Comparison of ENCODE assay signal across 25 mouse cellular contexts in the genomic region with DNA sequence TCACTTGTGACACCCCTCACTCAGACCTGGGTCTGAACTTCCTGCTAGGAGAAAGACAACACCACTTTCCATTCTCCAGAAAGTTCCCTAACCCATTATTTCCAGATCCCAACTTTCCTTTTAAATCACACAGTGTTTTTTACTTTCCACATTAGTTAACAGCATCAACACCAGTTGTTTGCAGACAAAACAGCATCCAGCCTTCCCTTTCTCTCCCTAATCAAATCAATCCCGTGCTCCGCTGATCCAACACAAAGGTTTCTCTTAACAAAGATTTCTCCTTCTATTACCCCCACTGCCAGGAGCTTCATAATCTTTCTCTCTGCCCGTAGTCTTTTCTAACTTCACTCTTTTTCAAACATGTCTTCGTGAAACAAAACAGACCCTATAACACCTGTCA. TPM values are rescaled to one million over a fixed set of nuclear protein-coding genes. Genes with fewer than 3 reads are reported as not detected.
"Had no signal": no experiment of that assay in that cellular context is flagged by ENCODE, and none has a peak within 500 bp of the region (broad histone marks: within the 10 kb centered on the region; RNA-seq: fewer than 3 reads in every experiment).

No protein-coding gene starts in this region.

- DNase-seq: kidney, adult 18-20 months; kidney, adult 9 months; kidney, postnatal 25 days; layer of hippocampus, adult 9-11 months; liver, embryonic 13.5 days; lung, adult 2 months; lung, postnatal 14 days; lung, postnatal 4 days; right cerebral cortex, postnatal 25 days; spleen, adult 18-20 months; thymus, adult 18-20 months; thymus, postnatal 36 days had no signal

- H3K9me3 ChIP-seq: liver, embryonic 13.5 days; midbrain, embryonic 12.5 days; midbrain, embryonic 15.5 days; neural tube, embryonic 13.5 days; stomach, embryonic 15.5 days had no signal

- H3K4me3 ChIP-seq: layer of hippocampus, adult 2 months; liver, embryonic 13.5 days; midbrain, embryonic 12.5 days; midbrain, embryonic 15.5 days; myocyte; neural tube, embryonic 13.5 days; stomach, embryonic 15.5 days had no signal

- H3K27me3 ChIP-seq: liver, embryonic 13.5 days; midbrain, embryonic 12.5 days; midbrain, embryonic 15.5 days; neural tube, embryonic 13.5 days; stomach, embryonic 15.5 days had no signal

- H3K27ac ChIP-seq: layer of hippocampus, adult 2 months; liver, embryonic 13.5 days; midbrain, embryonic 12.5 days; midbrain, embryonic 15.5 days; neural tube, embryonic 13.5 days; stomach, embryonic 15.5 days had no signal

- H3K36me3 ChIP-seq: liver, embryonic 13.5 days; midbrain, embryonic 12.5 days; midbrain, embryonic 15.5 days; neural tube, embryonic 13.5 days; stomach, embryonic 15.5 days had no signal

- ATAC-seq: midbrain, embryonic 15.5 days had no signal

- H3K4me2 ChIP-seq: liver, embryonic 13.5 days; midbrain, embryonic 12.5 days; midbrain, embryonic 15.5 days; neural tube, embryonic 13.5 days; stomach, embryonic 15.5 days had no signal

- H3K4me1 ChIP-seq: liver, embryonic 13.5 days; midbrain, embryonic 15.5 days; neural tube, embryonic 13.5 days; stomach, embryonic 15.5 days had no signal

- H3K9ac ChIP-seq: liver, embryonic 13.5 days; midbrain, embryonic 12.5 days; midbrain, embryonic 15.5 days; neural tube, embryonic 13.5 days; stomach, embryonic 15.5 days had no signal

RNA-seq across cellular contexts. Expression of a gene that starts 32.5 kb away (rescaled TPM):
- total RNA-seq: liver, adult 2 months; megakaryocyte progenitor cell, adult 5-6 weeks; megakaryocyte-erythroid progenitor cell, adult 5-6 weeks; monocyte, adult 5-6 weeks; neutrophil, adult 5-6 weeks had no signal
- polyA plus RNA-seq: large intestine, adult 2 months; liver, adult 2 months; liver, embryonic 13.5 days; liver, embryonic 16.5 days had no signal
